Mouse (Mus musculus) embryonic fibroblast, embryonic 13.5 days (primary cell): ENCODE results near the gene Mrpl50.

Source experiments
- CTCF ChIP-seq: IDR thresholded peaks from 2 replicates; pipeline ENCODE4 v1.5.1; 2011; ENCODE audit warnings: mild to moderate bottlenecking, control low read depth, low read length, moderate library complexity, borderline replicate concordance; ENCODE audit not compliant: insufficient read depth
- POLR2A ChIP-seq: IDR thresholded peaks from 2 replicates; pipeline ENCODE4 v1.6.1; 2011; ENCODE audit warnings: low read depth, mild to moderate bottlenecking, control low read depth, low read length, moderate library complexity

GRCm38 (mm10) chr4:49549383-49549782, 28.5 kb upstream of the Mrpl50 start, which contains the start of gene Aldob:
- TF ChIP-seq CTCF (no peak), POLR2A (no peak)
